7 mouse cellular contexts compared by ENCODE assay signal in genomic region chr2:29053802-29054544, GRCm38 (mm10). TPM values are rescaled to one million over a fixed set of nuclear protein-coding genes. Genes with fewer than 3 reads are reported as not detected.
DNase-seq lines count a peak whose midpoint lies in the region; ATAC-seq and TF ChIP-seq lines count a peak whose summit lies in the region.

No protein-coding gene starts in this region.

- no peaks in the 10 kb centered on the region for H3K9me3 ChIP-seq in forebrain, embryonic 16.5 days (ENCODE audit: control insufficient read depth, low read length)
- H3K9me3 ChIP-seq in hindbrain, embryonic 16.5 days (ENCODE audit: control insufficient read depth, low read length) = no peaks in the 10 kb centered on the region

- no peaks in the 10 kb centered on the region for H3K4me1 ChIP-seq in cerebellum, adult 2 months (ENCODE audit: control insufficient read depth, insufficient read depth, low read length)
- peaks cover 13% of the 10 kb centered on the region for H3K4me1 ChIP-seq in forebrain, embryonic 16.5 days (replicated peaks; ENCODE audit: control insufficient read depth, insufficient read depth, low read length)
- peaks cover 7% of the 10 kb centered on the region for H3K4me1 ChIP-seq in hindbrain, embryonic 16.5 days (ENCODE audit: control insufficient read depth, insufficient read depth, low read depth, low read length)

- no peak for TF ChIP-seq POLR2A in cerebellum, adult 2 months (IDR thresholded peaks at IDR 0.05; ENCODE audit: borderline replicate concordance, insufficient read depth, low read length)

- no peaks in the 10 kb centered on the region for H3K36me3 ChIP-seq in forebrain, embryonic 16.5 days (ENCODE audit: control insufficient read depth, insufficient read depth)
- H3K36me3 ChIP-seq in hindbrain, embryonic 16.5 days (ENCODE audit: control insufficient read depth, insufficient read depth, low read length) = no peaks in the 10 kb centered on the region

- H3K27me3 ChIP-seq in Patski = peaks cover 3% of the 10 kb centered on the region
- no peaks in the 10 kb centered on the region; the same call in 1 of the 2 replicates for H3K27me3 ChIP-seq in cerebellum, adult 2 months (ENCODE audit: control insufficient read depth, insufficient read depth, low read length)
- H3K27me3 ChIP-seq in forebrain, embryonic 16.5 days (replicated peaks; ENCODE audit: control insufficient read depth, insufficient read depth, low read length) = peaks cover 48% of the 10 kb centered on the region
- H3K27me3 ChIP-seq in hindbrain, embryonic 16.5 days (replicated peaks; ENCODE audit: control insufficient read depth, insufficient read depth, low read length) = peaks cover 16% of the 10 kb centered on the region

- intact Hi-C loops in left cerebral cortex, postnatal 25 days (cut with DNase I) = loop anchor here (1.0 to 2.0 kb wide), 3 partner anchors 77 to 298 kb away; no protein-coding TSS in a partner anchor

- POLR2A ChIA-PET in Patski (lab: Charles Lee) = no interaction called here

- no peak for DNase-seq in Patski (ENCODE audit: low read depth, low spot score)
- DNase-seq in cerebellum, adult 2 months = peak; percentile 38 to 62
- DNase-seq in left cerebral cortex, postnatal 25 days (ENCODE audit: low spot score in 2 of 2) = peak; percentile 70
- peak; percentile 22 to 30 for DNase-seq in right cerebral cortex, postnatal 36 days (ENCODE audit: low spot score in 2 of 2)

- in situ Hi-C loops in Patski (cut with MboI; ENCODE audit: low pct_unique_long_range_greater_than_20kb) = loop anchor here (5.0 kb wide), 2 partner anchors 77 to 132 kb away; no protein-coding TSS in a partner anchor

- no peak overlapping the region for H3K9ac ChIP-seq in forebrain, embryonic 16.5 days (replicated peaks; ENCODE audit: low read depth, low read length)
- H3K9ac ChIP-seq in hindbrain, embryonic 16.5 days (ENCODE audit: low read depth, low read length) = peak overlapping the region; percentile 65

- peak; percentile 78 for TF ChIP-seq CTCF in Patski (IDR thresholded peaks at IDR 0.05)
- TF ChIP-seq CTCF in cerebellum, adult 2 months (IDR thresholded peaks at IDR 0.05; ENCODE audit: borderline replicate concordance, insufficient read depth, low read depth, low read length) = peak; percentile 53; the same call in 1 of the 2 replicates

- WGBS in cerebellum, adult 2 months = 2% methylated on average over 20 of the region's 20 CpGs
- WGBS in forebrain, embryonic 16.5 days = 5% methylated on average over 20 of the region's 20 CpGs
- 4% methylated on average over 20 of the region's 20 CpGs for WGBS in hindbrain, embryonic 16.5 days

- no peak overlapping the region for H3K4me3 ChIP-seq in cerebellum, adult 2 months (replicated peaks; ENCODE audit: insufficient read depth, low read depth, low read length)
- H3K4me3 ChIP-seq in forebrain, embryonic 16.5 days (replicated peaks; ENCODE audit: low read length) = no peak overlapping the region
- peak overlapping the region; percentile 56 for H3K4me3 ChIP-seq in hindbrain, embryonic 16.5 days (ENCODE audit: low read length)

- no peak overlapping the region for H3K27ac ChIP-seq in cerebellum, adult 2 months (ENCODE audit: insufficient read depth, low read length)
- no peak overlapping the region for H3K27ac ChIP-seq in forebrain, embryonic 16.5 days (ENCODE audit: low read length)
- no peak overlapping the region for H3K27ac ChIP-seq in hindbrain, embryonic 16.5 days (ENCODE audit: low read depth, low read length)

- CTCF ChIA-PET in Patski (lab: Charles Lee) = interaction anchor here (1.0 to 1.9 kb wide), 7 partner anchors 12 to 298 kb away, joined by 3 to 17 read pairs (median 4); no protein-coding TSS in a partner anchor

- H3K4me2 ChIP-seq in forebrain, embryonic 16.5 days (ENCODE audit: low read length) = peak overlapping the region; percentile 79; the same call in 1 of the 2 replicates
- peak overlapping the region; percentile 72 for H3K4me2 ChIP-seq in hindbrain, embryonic 16.5 days (ENCODE audit: low read length)

- no peak for ATAC-seq in Patski
- ATAC-seq in forebrain, embryonic 16.5 days = 0 out of 2 replicates have a peak, but pooled peaks have one; percentile 28
- ATAC-seq in hindbrain, embryonic 16.5 days = 0 out of 2 replicates have a peak, but pooled peaks have one; percentile 50
- ATAC-seq in megakaryocyte progenitor cell, adult 5-6 weeks (replicated peaks; ENCODE audit: poor library complexity) = peak; percentile 68

RNA-seq across cellular contexts. Expression of gene Cfap77, which starts 0.9 kb away (rescaled TPM):
- polyA plus RNA-seq in Patski (2021) = 0.23 TPM
- polyA plus RNA-seq in cerebellum, adult 2 months (2012; rRNA removed) = 0.38 and 0.41 TPM in 2 replicates
- 0.20 TPM in 1 of 2 replicates, not detected in the other for polyA plus RNA-seq in forebrain, embryonic 16.5 days (2015; fragmentation: Nextera tagmentation; extraction: Ambion mirVana)
- polyA plus RNA-seq in hindbrain, embryonic 16.5 days (2015; fragmentation: Nextera tagmentation; extraction: Ambion mirVana) = 0.65 and 1.0 TPM in 2 replicates
- total RNA-seq in left cerebral cortex, postnatal 25 days (2021) = under 1 TPM in 1 of 2 experiments, not detected in 1; 0.34 TPM
- 0.17 TPM in 1 of 2 replicates, not detected in the other for total RNA-seq in megakaryocyte progenitor cell, adult 5-6 weeks (2015)
- not detected in 2 replicates for total RNA-seq in megakaryocyte progenitor cell, adult 5-6 weeks (2017)

RNA-seq across cellular contexts. Expression of gene Ttf1, which starts 6.1 kb away (rescaled TPM):
- 16.7 TPM for polyA plus RNA-seq in Patski (2021)
- polyA plus RNA-seq in cerebellum, adult 2 months (2012; rRNA removed) = 16.1 and 17.3 TPM in 2 replicates
- polyA plus RNA-seq in forebrain, embryonic 16.5 days (2015; fragmentation: Nextera tagmentation; extraction: Ambion mirVana) = 9.6 and 9.8 TPM in 2 replicates
- 6.7 and 7.7 TPM in 2 replicates for polyA plus RNA-seq in hindbrain, embryonic 16.5 days (2015; fragmentation: Nextera tagmentation; extraction: Ambion mirVana)
- 10 to 100 TPM in 1 of 2 experiments, 1 to 10 TPM in 1; 9.6 to 10.9 TPM for total RNA-seq in left cerebral cortex, postnatal 25 days (2021)
- 13.0 and 14.9 TPM in 2 replicates for total RNA-seq in megakaryocyte progenitor cell, adult 5-6 weeks (2015)
- total RNA-seq in megakaryocyte progenitor cell, adult 5-6 weeks (2017) = 17.8 and 18.9 TPM in 2 replicates
